Mouse (Mus musculus): Measurements from ENCODE around the gene Arhgef7. TPM values are rescaled to one million over a fixed set of nuclear protein-coding genes. Genes with fewer than 3 reads are reported as not detected.

The Arhgef7 gene
- 44.5 and 95.5 TPM in 2 replicates for polyA plus RNA-seq (2012; ENCODE audit: insufficient read depth, low replicate concordance)

DNA sequence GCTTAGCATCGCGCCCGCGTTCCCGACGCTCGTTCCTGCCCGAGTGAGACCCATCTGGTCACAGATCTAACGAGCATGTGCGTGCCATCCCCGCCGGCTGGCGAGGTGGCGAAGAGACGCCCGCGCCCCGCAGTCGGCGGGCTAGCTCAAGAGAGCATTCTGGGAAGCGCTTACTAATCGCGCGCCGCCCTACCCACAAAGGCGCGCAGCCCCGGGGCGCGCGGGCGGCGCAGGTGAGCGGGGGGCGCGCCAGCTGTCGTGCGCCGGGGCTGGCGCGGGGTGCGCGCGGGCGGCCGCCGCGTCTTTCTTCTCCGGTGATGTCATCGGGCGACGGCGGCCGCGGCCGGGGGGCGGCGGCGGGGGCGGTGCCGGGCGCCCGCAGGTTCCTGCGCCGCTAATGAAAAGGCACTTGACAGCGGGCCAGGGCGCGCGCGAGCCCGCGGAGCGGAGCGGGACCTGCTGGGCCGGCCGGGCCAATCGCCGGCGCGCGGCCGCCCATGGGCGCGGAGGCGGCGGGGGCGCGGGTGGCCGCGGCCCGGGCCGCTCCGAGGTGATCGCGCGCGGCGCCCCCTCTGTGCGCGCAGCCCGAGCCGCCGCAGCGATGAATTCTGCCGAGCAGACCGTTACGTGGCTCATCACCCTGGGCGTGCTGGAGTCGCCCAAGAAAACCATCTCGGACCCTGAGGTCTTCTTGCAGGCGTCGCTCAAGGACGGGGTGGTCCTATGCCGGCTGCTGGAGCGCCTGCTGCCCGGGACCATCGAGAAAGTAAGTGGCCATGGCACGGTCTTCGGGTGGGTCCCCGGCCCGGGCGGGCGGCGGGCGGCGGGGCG is at the start of gene Arhgef7:
Gene Arhgef7 (plus strand): TSS at position 71 of the 831 bp plus-strand sequence.
- Histone ChIP-seq H3K9me3 (no peaks in the 10 kb centered on the region), H3K4me3 (replicated peaks) (peak within 1 kb of the TSS; percentile 80), H3K4me1 (peaks cover 15% of the 10 kb centered on the region), H3K27me3 (replicated peaks) (peaks cover 93% of the 10 kb centered on the region), H3K36me3 (replicated peaks; ENCODE audit: low read length) (no peaks in the 10 kb centered on the region)
- no peak for TF ChIP-seq GATA1 (IDR thresholded peaks at IDR 0.05; ENCODE audit: borderline replicate concordance, low read length)
- no peak for TF ChIP-seq FLI1 (IDR thresholded peaks at IDR 0.05; ENCODE audit: low read length)

DNA sequence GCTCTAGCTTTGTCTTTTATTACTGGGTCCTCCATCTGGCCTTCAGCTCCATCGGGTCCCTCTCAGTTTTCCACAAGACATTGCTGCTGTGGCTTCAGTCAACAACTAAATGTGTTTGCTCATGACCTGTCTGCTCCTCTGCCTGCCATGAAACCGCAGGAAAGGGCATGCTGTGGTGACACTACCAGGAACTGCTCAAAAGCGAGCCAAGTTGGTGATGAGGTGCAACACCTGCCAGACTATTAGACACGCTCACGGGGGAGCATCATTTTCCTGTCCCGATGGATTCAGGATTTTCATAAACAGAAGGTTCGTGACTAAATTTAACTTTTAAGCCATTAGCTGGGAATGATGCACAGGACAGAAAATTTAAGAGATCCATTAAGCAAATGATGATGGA is 43.0 kb upstream of the Arhgef7 start:
- H3K4me1 ChIP-seq, result peaks cover 12% of the 10 kb centered on the region
- no peaks in the 10 kb centered on the region for H3K36me3 ChIP-seq (replicated peaks; ENCODE audit: low read length)
- H3K9me3 ChIP-seq, result peaks cover 44% of the 10 kb centered on the region
- TF ChIP-seq FLI1 (IDR thresholded peaks at IDR 0.05; ENCODE audit: low read length) (no peak), GATA1 (IDR thresholded peaks at IDR 0.05; ENCODE audit: borderline replicate concordance, low read length) (no peak)
- H3K27me3 ChIP-seq (replicated peaks), result peaks cover 28% of the 10 kb centered on the region
- H3K4me3 ChIP-seq (replicated peaks), result no peak overlapping the region

DNA sequence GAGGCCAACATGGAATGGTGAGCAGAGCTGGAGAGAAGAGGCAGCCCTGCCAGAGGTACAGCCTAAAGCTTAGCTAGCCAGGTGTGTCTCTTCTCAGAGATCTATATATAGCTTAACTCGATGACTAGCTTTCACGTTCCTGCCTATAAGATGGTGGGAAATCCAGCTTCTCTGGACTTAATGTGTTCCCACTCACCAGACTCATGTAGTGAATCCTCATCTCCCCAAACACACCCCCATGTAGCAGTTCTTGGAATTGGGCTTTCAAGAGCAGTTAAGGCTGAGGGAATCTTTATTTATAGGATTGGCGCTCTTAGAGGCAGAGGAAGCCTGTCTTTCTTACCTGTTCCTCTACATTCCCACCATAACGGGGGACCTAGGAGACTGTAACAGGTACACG is 40.3 kb upstream of the Arhgef7 start:
- H3K9me3 ChIP-seq, result peaks cover 38% of the 10 kb centered on the region
- peaks cover 34% of the 10 kb centered on the region for H3K27me3 ChIP-seq (replicated peaks)
- H3K4me1 ChIP-seq, result no peaks in the 10 kb centered on the region
- H3K36me3 ChIP-seq (replicated peaks; ENCODE audit: low read length), result no peaks in the 10 kb centered on the region
- TF ChIP-seq FLI1 (IDR thresholded peaks at IDR 0.05; ENCODE audit: low read length), result no peak
- no peak for TF ChIP-seq GATA1 (IDR thresholded peaks at IDR 0.05; ENCODE audit: borderline replicate concordance, low read length)
- no peak overlapping the region for H3K4me3 ChIP-seq (replicated peaks)

DNA sequence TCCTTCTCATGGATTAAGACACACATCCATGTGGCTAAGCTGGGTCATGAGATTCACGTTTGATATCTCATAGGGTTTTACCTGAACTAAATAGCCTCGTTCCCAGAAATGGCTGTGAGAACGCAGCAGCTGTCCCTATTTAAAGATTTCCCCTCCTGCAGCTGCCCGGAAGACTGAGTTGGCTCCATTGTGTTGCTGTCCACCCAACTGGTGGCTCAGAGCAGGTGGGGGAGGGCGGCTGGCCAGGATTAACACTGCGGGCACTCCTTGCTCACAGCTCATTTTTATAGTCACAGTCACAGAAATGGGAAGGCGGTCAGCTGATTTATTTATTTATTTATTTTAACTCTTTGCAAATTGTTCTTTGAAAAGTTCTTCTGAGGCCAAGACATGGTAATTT is 37.6 kb upstream of the Arhgef7 start:
- H3K4me3 ChIP-seq (replicated peaks), result no peak overlapping the region
- H3K27me3 ChIP-seq (replicated peaks), result peaks cover 41% of the 10 kb centered on the region
- H3K36me3 ChIP-seq (replicated peaks; ENCODE audit: low read length), result no peaks in the 10 kb centered on the region
- H3K9me3 ChIP-seq, result peaks cover 30% of the 10 kb centered on the region
- TF ChIP-seq GATA1 (IDR thresholded peaks at IDR 0.05; ENCODE audit: borderline replicate concordance, low read length) (no peak), FLI1 (IDR thresholded peaks at IDR 0.05; ENCODE audit: low read length) (no peak)
- H3K4me1 ChIP-seq, result no peaks in the 10 kb centered on the region

DNA sequence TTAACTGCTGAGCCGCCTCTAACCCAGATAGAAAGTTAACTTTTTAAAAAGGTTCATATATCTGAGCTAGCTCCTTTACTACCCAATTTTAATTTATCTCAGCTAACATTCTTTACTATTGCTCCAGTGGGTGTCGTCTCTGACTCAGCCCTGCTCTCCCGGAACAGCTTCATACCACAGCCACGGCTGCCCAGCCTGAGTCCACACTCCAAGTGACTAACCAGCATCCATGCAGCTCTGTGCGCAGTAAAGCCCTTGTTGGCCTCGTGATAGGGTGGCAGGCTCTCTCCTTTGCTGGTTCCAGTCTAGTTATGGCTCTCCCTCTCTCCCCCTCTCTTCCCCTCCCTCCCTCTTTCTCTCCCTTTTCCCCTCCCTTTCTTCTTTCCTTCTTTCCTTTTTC is 36.2 kb upstream of the Arhgef7 start:
- no peaks in the 10 kb centered on the region for H3K4me1 ChIP-seq
- TF ChIP-seq GATA1 (IDR thresholded peaks at IDR 0.05; ENCODE audit: borderline replicate concordance, low read length) (no peak), FLI1 (IDR thresholded peaks at IDR 0.05; ENCODE audit: low read length) (no peak)
- H3K36me3 ChIP-seq (replicated peaks; ENCODE audit: low read length), result no peaks in the 10 kb centered on the region
- peaks cover 41% of the 10 kb centered on the region for H3K27me3 ChIP-seq (replicated peaks)
- peaks cover 17% of the 10 kb centered on the region for H3K9me3 ChIP-seq
- no peak overlapping the region for H3K4me3 ChIP-seq (replicated peaks)

DNA sequence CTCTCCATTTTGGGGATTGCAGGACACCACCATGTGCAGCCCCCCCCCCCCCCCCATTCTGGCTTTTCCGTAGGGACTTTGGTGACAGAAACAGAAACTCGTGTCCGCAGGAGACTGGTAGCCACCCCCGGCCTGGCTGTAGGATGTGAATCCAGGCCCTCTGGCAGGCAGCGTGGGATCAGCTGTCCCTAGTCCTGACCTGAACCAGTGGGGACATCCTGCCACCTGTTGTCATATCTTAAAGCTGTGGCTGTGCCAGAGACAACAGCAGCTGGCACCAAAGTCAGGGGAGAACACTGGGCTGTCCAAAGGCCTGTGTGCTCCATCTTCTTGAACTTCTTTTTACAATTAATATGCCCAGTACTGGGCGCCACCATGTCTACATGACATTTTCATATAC is 35.8 kb upstream of the Arhgef7 start:
- H3K27me3 ChIP-seq (replicated peaks), result peaks cover 40% of the 10 kb centered on the region
- H3K9me3 ChIP-seq, result peaks cover 16% of the 10 kb centered on the region
- TF ChIP-seq GATA1 (IDR thresholded peaks at IDR 0.05; ENCODE audit: borderline replicate concordance, low read length) (no peak), FLI1 (IDR thresholded peaks at IDR 0.05; ENCODE audit: low read length) (no peak)
- no peak overlapping the region for H3K4me3 ChIP-seq (replicated peaks)
- no peaks in the 10 kb centered on the region for H3K36me3 ChIP-seq (replicated peaks; ENCODE audit: low read length)
- H3K4me1 ChIP-seq, result no peaks in the 10 kb centered on the region

DNA sequence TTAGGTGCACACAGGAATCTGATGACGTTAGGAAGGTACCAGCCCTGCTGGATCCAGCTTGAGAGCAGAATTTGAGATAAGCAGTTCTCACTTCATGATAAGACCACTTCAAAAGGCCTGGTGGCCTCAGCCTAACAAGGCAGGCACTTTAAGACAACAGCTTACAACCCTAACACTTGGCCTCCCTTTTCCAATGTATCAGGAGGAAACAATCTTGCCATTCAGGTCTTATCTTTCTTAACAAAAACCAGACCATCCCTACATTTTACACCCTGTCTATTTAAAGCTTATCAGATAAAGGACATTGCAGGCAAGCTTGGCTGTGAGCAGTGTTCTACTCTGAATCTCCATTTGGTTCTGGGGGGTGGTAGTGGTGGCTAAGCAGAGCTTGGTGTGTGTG is 35.1 kb upstream of the Arhgef7 start:
- H3K4me1 ChIP-seq, result no peaks in the 10 kb centered on the region
- no peaks in the 10 kb centered on the region for H3K36me3 ChIP-seq (replicated peaks; ENCODE audit: low read length)
- TF ChIP-seq FLI1 (IDR thresholded peaks at IDR 0.05; ENCODE audit: low read length) (no peak), GATA1 (IDR thresholded peaks at IDR 0.05; ENCODE audit: borderline replicate concordance, low read length) (no peak)
- peaks cover 10% of the 10 kb centered on the region for H3K9me3 ChIP-seq
- no peak overlapping the region for H3K4me3 ChIP-seq (replicated peaks)
- peaks cover 39% of the 10 kb centered on the region for H3K27me3 ChIP-seq (replicated peaks)

DNA sequence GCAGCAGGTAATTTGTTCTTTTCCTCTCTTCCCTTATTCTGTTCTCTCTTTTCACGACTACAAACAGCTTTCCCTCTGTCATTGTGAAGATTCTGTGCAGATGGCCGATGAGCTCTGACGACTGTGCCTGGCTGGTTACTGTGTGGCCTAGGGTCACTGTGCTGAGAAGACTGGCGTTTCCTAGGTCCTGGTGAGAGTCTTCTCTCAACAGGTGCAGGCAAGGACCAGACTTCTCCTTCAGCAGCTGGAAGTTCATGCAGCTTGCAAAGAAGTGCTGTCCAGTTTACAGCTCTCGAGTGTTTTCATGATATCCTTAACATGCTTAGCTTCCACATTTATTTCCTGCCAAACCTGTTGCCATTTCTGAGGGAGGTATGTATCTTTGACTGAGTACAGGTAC is 33.5 kb upstream of the Arhgef7 start:
- Histone ChIP-seq H3K36me3 (replicated peaks; ENCODE audit: low read length) (no peaks in the 10 kb centered on the region), H3K27me3 (replicated peaks) (peaks cover 43% of the 10 kb centered on the region)

DNA sequence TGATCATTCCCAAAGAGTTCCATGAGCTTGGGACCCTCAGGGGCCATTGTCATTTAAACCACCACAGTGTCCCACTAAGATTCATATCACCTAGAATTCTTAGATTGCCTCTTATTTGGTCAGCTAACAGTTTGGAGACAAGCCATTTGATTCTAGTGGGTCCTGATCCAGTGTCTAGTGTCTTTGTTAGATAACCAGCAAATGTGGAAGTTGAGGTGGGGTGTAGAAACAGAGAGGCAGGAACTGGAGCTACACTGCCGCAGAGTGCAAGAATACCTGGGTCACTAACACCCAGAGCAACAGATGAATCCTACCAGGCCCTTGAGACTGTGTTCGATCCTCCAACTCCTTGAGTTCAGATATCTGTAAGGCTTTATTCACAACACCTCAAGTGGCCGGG is 31.3 kb upstream of the Arhgef7 start:
- Histone ChIP-seq H3K4me1 (peaks cover 16% of the 10 kb centered on the region), H3K27me3 (replicated peaks) (peaks cover 45% of the 10 kb centered on the region), H3K9me3 (0 out of 2 replicates have a peak, but pooled peaks cover 3% of the 10 kb centered on the region), H3K36me3 (replicated peaks; ENCODE audit: low read length) (no peaks in the 10 kb centered on the region), H3K4me3 (replicated peaks) (no peak overlapping the region)
- TF ChIP-seq GATA1 (IDR thresholded peaks at IDR 0.05; ENCODE audit: borderline replicate concordance, low read length) (no peak), FLI1 (IDR thresholded peaks at IDR 0.05; ENCODE audit: low read length) (no peak)

More for the DNA sequence above, 33.5 kb upstream of the Arhgef7 start:
- TF ChIP-seq FLI1 (IDR thresholded peaks at IDR 0.05; ENCODE audit: low read length) (no peak), GATA1 (IDR thresholded peaks at IDR 0.05; ENCODE audit: borderline replicate concordance, low read length) (no peak)
- no peaks in the 10 kb centered on the region for H3K4me1 ChIP-seq
- H3K4me3 ChIP-seq (replicated peaks), result no peak overlapping the region
- H3K9me3 ChIP-seq, result 0 out of 2 replicates have a peak, but pooled peaks cover 3% of the 10 kb centered on the region

DNA sequence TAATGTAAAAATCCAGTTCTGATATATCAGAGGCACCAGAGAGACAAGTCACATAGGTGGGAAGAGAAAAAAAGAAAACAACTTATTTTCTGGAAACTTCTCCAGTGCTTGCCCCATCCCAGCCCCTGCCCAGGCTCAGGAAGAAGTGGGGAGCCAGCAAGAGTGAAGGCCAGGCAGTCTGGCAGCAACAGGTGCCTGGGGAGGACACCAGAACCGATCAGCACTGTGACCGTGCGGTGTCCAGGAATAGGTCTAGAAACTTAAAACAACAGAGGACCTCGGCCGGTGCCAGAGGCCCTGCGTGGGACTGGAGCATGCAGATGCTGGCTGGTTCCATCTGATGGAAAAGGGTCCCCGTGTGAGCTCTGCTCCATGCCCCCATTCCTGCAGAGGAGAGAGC is 30.1 kb upstream of the Arhgef7 start:
- Histone ChIP-seq H3K4me3 (replicated peaks) (no peak overlapping the region), H3K4me1 (peaks cover 25% of the 10 kb centered on the region), H3K36me3 (replicated peaks; ENCODE audit: low read length) (no peaks in the 10 kb centered on the region), H3K27me3 (replicated peaks) (peaks cover 51% of the 10 kb centered on the region), H3K9me3 (no peaks in the 10 kb centered on the region)
- TF ChIP-seq FLI1 (IDR thresholded peaks at IDR 0.05; ENCODE audit: low read length) (no peak), GATA1 (IDR thresholded peaks at IDR 0.05; ENCODE audit: borderline replicate concordance, low read length) (no peak)
